Mouse (Mus musculus): ENCODE data around the gene Rgs8.

The Rgs8 gene

DNA sequence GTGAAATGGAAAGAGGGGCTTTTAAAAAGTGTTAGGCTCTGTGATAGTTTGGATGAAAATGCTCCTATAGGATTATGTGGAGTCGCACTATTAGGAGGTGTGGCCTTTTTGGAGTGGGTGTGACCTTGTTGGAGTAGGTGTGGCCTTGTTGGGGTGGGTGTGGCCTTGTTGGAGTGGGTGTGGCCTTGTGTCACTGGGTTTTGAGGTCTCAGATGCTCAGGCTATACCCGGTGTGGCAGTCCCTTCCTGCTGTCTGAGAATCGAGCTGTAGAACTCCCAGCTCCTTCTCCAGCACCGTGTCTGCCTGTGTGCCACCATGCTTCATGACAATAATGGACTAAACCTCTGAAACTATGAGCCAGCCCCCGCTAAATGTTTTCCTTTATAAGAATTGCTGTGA, 55.8 kb downstream of the Rgs8 start:
- DNase-seq (ENCODE audit: low read depth, low spot score), result no peak
- Histone ChIP-seq H3K27me3 (ENCODE audit: control insufficient read depth, insufficient read depth, low read length, poor library complexity, severe bottlenecking) (no peaks in the 10 kb centered on the region), H3K36me3 (ENCODE audit: control insufficient read depth, insufficient read depth, low read length, poor library complexity, severe bottlenecking) (no peaks in the 10 kb centered on the region)

DNA sequence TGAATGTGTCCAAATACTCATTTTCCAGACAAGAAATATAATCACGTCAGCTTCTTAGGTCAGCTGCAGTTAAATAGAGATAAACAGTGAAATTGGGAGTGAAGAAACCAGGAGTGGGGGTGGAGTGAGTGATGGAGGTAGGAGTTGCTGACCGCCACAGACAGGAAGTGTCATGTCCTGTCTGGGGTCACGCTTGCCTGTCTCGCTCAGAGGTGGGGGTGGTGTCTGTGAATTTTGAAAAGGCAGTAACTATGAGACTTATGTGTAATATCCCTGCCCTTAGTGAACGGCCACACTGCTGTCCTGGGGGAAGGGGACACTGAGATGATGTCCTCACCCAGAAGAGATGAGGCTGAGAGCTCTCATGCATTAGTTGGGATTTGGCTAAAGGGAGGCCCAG, 56.6 kb downstream of the Rgs8 start:
- peak; percentile 4 for DNase-seq (ENCODE audit: low read depth, low spot score)
- H3K36me3 ChIP-seq (ENCODE audit: control insufficient read depth, insufficient read depth, low read length, poor library complexity, severe bottlenecking), result no peaks in the 10 kb centered on the region
- no peaks in the 10 kb centered on the region for H3K27me3 ChIP-seq (ENCODE audit: control insufficient read depth, insufficient read depth, low read length, poor library complexity, severe bottlenecking)

DNA sequence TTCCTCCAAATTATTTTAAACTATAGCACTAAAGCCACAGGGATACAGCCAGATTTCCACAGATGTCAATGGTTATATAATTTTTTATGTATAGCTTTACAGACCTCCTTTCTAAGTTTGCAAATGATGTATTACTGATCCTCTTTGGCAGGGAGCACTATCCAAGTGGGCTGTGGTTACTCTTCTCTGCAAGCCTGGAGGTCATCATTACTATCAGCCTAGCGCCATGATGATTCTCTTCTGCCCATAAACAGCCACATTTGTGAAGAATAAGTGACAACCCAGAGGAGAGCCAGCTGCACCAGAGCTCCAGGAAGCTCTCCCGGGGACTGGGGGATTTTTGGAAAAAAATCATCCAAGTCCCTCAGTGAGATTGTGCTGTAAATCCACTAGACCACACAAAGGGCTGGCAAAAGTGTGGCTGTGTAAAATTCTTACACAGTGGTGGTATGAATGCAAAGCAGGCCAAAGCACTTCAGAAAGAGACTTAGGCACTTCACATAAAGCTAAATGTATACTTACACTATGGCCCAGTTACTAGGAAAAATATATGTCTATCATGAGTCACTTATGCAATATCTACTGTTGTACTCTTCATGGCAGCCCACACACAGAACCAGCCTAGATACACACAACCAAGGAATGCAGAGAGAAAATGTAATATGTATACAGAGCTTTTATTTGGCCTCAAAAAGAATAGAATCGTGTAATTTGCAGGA, 58.9 kb downstream of the Rgs8 start:
- DNase-seq (ENCODE audit: low read depth, low spot score), result no peak
- Histone ChIP-seq H3K36me3 (ENCODE audit: control insufficient read depth, insufficient read depth, low read length, poor library complexity, severe bottlenecking) (no peaks in the 10 kb centered on the region), H3K27me3 (ENCODE audit: control insufficient read depth, insufficient read depth, low read length, poor library complexity, severe bottlenecking) (no peaks in the 10 kb centered on the region)

DNA sequence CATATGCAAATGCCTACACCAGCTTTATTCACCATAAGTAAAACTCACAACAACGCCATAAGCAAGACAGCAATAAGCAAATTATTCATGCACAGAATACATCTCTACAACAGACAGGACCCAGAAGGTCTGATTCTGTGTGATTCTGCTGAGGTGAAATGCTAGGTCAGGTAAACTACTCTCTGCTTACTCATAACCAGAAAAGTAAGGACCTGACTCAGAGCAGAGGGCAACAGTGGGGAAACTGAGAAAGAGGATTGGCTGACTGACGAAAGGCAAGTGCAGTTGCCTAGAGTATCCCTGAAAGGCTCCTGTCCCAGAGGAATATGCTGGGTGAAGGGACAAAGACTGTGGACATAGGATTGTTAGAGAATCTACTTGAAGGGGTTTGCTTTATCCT, 59.8 kb downstream of the Rgs8 start:
- Histone ChIP-seq H3K36me3 (ENCODE audit: control insufficient read depth, insufficient read depth, low read length, poor library complexity, severe bottlenecking) (no peaks in the 10 kb centered on the region), H3K27me3 (ENCODE audit: control insufficient read depth, insufficient read depth, low read length, poor library complexity, severe bottlenecking) (no peaks in the 10 kb centered on the region)
- DNase-seq (ENCODE audit: low read depth, low spot score), result no peak

DNA sequence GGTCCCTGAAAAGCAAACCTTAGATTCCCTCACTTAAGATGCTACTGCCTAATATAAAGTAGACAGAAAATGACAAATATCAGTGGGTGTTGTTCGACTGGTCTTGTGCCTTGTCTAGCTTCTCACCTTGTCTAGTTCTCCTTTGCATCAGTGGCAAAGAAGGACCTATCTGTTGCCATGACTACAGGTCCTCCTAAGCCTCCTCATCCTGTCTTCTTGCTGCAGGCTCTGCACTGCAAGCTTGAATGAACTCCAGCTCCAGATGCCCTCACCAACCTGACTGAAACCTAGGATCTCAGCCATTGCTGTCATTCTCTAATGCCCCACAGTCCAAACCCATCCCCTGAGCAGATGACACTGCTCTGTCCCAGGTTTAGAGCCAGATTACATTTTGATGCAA, 65.2 kb downstream of the Rgs8 start:
- no peaks in the 10 kb centered on the region for H3K36me3 ChIP-seq (ENCODE audit: control insufficient read depth, insufficient read depth, low read length, poor library complexity, severe bottlenecking)
- DNase-seq (ENCODE audit: low read depth, low spot score), result no peak
- no peaks in the 10 kb centered on the region for H3K27me3 ChIP-seq (ENCODE audit: control insufficient read depth, insufficient read depth, low read length, poor library complexity, severe bottlenecking)

DNA sequence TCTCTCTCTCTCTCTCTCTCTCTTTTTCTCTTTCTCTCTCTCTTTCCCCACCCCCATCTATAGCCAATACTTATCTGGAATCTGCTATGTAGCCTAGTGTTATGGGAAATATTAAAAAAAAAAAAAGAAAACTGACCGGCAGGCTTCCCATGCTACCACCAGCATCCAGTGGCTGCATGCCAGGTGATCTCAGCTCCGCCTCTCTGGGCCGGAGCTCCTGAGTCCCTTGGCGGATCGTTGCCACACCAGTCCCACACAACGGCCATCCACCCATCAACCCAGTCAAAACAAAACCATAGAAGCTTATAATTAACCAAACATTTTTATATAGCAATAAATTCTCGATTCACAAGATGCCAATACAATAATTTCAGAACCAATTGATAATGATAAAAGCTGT, 68.1 kb downstream of the Rgs8 start:
- H3K27me3 ChIP-seq (ENCODE audit: control insufficient read depth, insufficient read depth, low read length, poor library complexity, severe bottlenecking), result no peaks in the 10 kb centered on the region
- H3K36me3 ChIP-seq (ENCODE audit: control insufficient read depth, insufficient read depth, low read length, poor library complexity, severe bottlenecking), result no peaks in the 10 kb centered on the region
- no peak for DNase-seq (ENCODE audit: low read depth, low spot score)

DNA sequence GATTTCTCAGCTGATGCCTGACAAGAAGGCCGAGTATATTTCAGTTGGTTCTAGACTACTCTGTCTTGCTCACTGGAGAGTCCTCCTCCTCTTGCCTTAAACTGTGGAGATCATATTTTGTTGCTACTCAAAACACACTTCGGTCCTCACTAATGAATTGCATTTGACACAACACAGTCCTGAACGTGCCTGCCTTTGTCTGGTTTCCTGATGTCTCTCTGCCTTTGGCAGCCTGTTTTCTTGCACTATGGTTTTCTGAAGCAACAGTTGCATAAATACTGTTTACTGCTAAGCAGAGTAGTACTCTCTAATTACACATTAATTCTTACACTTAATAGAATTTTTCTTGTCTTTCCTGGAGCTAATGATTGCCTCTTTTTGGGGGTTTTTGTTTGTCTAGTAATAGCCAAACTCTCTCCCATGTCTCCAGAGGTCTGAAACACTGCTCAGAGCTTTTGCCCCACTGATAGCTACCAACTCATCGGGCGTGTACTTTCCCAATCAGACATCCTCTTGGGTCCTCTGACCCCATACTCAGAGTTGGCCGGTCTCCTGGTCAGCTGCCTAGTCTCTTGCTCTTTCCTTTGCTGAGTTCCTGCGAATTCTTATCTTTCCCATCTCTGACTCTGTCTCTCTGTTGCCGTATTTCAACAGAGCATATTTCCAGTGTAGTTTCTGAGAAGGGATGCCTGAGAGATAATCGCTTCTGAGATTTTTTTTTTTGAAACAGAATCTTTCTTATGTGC, 68.9 kb downstream of the Rgs8 start:
- H3K36me3 ChIP-seq (ENCODE audit: control insufficient read depth, insufficient read depth, low read length, poor library complexity, severe bottlenecking), result no peaks in the 10 kb centered on the region
- H3K27me3 ChIP-seq (ENCODE audit: control insufficient read depth, insufficient read depth, low read length, poor library complexity, severe bottlenecking), result no peaks in the 10 kb centered on the region
- DNase-seq (ENCODE audit: low read depth, low spot score), result no peak

DNA sequence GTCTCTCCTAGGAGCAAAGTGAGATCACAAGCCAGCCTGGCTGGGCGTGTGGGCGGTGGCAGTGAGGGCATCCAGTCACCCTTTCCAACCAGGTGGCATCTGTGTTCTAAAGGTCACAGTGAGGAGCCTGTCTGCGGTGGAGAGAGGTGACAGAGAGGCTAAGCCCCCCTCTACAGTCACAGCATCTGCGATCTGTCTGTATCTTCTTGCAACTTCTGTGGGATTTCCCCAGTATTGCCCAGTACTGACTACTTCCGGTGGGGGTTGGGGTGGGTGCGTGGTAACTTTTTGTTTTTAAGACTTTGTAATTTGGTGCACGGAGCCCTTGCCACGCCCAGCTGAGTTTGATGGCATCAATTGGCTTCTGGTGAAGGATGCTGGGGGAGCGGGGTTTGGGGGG, 70.6 kb downstream of the Rgs8 start:
- no peaks in the 10 kb centered on the region for H3K27me3 ChIP-seq (ENCODE audit: control insufficient read depth, insufficient read depth, low read length, poor library complexity, severe bottlenecking)
- H3K36me3 ChIP-seq (ENCODE audit: control insufficient read depth, insufficient read depth, low read length, poor library complexity, severe bottlenecking), result no peaks in the 10 kb centered on the region
- DNase-seq (ENCODE audit: low read depth, low spot score), result no peak

DNA sequence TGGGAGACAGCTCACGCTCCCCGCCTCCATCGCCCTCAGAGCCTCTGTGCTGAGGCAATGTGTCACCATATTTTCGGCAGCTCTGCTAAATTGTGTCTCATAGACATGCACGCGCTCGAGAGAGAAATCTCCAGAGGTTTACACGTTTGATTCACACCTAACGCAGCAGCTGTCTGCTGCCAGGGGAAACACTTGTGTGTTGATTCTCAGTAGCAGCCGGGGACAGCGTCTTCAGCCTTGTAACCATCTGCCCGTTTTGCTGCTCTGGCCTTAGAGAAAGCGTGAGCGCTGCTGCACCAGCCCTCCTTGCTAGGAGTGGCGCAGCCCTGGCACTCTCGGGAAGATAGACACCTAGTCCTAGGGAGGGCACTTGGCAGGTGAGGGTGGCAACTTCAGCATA, 73.8 kb downstream of the Rgs8 start:
- Histone ChIP-seq H3K36me3 (ENCODE audit: control insufficient read depth, insufficient read depth, low read length, poor library complexity, severe bottlenecking) (no peaks in the 10 kb centered on the region), H3K27me3 (ENCODE audit: control insufficient read depth, insufficient read depth, low read length, poor library complexity, severe bottlenecking) (no peaks in the 10 kb centered on the region)
- DNase-seq (ENCODE audit: low read depth, low spot score), result no peak

DNA sequence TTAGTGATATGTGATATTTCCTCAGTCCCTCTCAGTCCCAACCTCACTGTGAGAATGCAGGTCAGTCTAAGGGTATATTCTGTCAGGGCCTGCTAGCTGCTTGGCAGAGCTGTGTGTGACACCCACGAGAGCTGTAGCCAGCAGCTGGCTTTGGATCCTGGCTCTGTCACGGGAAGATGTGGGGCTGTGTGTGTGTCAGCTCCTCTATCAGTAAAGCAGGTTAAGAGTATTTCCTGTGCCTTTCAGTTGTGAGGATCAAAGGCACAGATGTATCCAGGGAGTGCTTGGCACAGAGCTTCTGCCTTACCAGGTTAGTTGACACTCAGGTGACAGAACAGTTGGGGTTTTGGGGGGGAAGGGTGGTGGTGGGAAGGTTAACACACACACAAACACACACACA, 77.0 kb downstream of the Rgs8 start:
- no peak for DNase-seq (ENCODE audit: low read depth, low spot score)
- H3K27me3 ChIP-seq (ENCODE audit: control insufficient read depth, insufficient read depth, low read length, poor library complexity, severe bottlenecking), result no peaks in the 10 kb centered on the region
- H3K36me3 ChIP-seq (ENCODE audit: control insufficient read depth, insufficient read depth, low read length, poor library complexity, severe bottlenecking), result no peaks in the 10 kb centered on the region

DNA sequence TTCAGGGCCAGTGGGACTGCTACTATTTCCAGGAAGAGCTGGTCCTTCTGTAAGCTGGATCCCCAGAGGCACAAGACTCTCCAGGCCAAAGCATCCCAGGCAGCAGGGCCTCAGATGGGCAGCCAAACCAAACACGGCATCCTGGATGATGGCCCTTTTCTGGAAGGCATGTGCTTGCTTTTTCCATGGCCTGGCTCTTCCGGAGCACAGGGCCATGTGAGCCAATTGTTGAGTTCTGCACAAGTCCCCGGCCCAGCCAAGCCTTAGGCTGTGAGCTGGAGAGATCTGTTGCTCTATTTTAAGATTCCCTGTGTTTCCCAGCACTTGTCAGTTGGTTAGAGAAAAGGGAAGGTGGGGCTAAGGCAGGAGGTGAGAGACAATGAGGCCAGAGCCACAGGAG, 77.8 kb downstream of the Rgs8 start:
- Histone ChIP-seq H3K27me3 (ENCODE audit: control insufficient read depth, insufficient read depth, low read length, poor library complexity, severe bottlenecking) (no peaks in the 10 kb centered on the region), H3K36me3 (ENCODE audit: control insufficient read depth, insufficient read depth, low read length, poor library complexity, severe bottlenecking) (no peaks in the 10 kb centered on the region)
- no peak for DNase-seq (ENCODE audit: low read depth, low spot score)

DNA sequence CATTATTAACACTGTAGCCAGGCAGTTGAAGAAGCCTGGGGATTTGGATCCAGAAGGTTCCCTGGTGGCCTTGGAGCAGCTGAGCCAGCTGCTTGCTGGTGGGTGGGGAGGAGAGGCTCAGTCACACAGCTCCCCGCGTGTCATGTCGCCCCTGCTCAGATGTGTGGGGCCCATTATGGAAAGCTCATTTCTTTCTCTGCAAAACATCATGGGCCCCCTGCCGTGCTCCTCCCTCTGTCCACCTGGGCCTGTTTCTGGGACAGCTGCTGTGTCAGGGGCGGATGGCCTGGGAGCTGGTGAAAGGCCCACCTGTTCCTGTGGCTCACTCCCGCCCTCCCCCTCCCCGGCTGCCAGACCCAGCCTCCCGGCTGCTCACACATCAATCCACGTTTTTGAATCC, 80.4 kb downstream of the Rgs8 start:
- DNase-seq (ENCODE audit: low read depth, low spot score), result no peak
- Histone ChIP-seq H3K27me3 (ENCODE audit: control insufficient read depth, insufficient read depth, low read length, poor library complexity, severe bottlenecking) (no peaks in the 10 kb centered on the region), H3K36me3 (ENCODE audit: control insufficient read depth, insufficient read depth, low read length, poor library complexity, severe bottlenecking) (no peaks in the 10 kb centered on the region)

DNA sequence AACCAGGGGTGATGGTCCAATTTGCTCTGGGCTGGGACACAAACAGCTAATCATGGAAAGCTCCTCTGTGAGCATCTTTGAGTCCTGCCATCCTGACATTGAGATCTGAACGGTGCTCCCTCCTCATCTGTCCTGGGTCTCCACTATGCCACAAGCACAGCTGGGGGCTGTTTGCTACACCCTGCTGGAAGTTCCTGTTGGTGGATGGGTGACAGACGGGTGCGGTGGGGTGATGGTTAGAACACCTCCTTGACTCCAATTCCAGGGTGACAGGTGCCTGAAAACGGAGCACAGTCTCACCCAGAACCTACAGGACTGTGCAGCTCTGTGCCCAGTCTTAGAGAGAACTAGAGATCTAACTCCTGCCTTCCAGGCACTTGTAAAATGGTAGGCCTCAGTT, 82.0 kb downstream of the Rgs8 start:
- DNase-seq (ENCODE audit: low read depth, low spot score), result no peak
- no peaks in the 10 kb centered on the region for H3K36me3 ChIP-seq (ENCODE audit: control insufficient read depth, insufficient read depth, low read length, poor library complexity, severe bottlenecking)
- H3K27me3 ChIP-seq (ENCODE audit: control insufficient read depth, insufficient read depth, low read length, poor library complexity, severe bottlenecking), result no peaks in the 10 kb centered on the region

DNA sequence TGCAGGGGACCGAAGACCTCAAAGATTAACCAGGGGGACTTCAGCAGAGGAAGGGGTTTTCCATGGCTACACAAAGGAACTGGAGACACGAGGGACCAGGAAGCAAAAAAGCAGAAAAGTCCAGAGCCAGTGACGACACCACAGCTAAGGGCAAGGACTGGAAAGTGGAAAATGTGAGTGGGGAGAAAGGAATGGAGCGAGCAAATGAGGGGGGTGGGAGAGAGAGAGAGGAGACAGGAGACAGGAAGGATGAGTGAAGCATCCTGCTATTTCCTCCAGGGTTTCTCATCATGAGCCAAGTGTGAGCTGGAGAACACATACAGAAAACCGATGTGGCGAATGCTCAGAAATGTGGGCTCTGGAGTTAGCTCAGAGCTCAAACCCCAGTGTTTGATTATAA, 83.3 kb downstream of the Rgs8 start:
- no peak for DNase-seq (ENCODE audit: low read depth, low spot score)
- no peaks in the 10 kb centered on the region for H3K27me3 ChIP-seq (ENCODE audit: control insufficient read depth, insufficient read depth, low read length, poor library complexity, severe bottlenecking)
- H3K36me3 ChIP-seq (ENCODE audit: control insufficient read depth, insufficient read depth, low read length, poor library complexity, severe bottlenecking), result no peaks in the 10 kb centered on the region

DNA sequence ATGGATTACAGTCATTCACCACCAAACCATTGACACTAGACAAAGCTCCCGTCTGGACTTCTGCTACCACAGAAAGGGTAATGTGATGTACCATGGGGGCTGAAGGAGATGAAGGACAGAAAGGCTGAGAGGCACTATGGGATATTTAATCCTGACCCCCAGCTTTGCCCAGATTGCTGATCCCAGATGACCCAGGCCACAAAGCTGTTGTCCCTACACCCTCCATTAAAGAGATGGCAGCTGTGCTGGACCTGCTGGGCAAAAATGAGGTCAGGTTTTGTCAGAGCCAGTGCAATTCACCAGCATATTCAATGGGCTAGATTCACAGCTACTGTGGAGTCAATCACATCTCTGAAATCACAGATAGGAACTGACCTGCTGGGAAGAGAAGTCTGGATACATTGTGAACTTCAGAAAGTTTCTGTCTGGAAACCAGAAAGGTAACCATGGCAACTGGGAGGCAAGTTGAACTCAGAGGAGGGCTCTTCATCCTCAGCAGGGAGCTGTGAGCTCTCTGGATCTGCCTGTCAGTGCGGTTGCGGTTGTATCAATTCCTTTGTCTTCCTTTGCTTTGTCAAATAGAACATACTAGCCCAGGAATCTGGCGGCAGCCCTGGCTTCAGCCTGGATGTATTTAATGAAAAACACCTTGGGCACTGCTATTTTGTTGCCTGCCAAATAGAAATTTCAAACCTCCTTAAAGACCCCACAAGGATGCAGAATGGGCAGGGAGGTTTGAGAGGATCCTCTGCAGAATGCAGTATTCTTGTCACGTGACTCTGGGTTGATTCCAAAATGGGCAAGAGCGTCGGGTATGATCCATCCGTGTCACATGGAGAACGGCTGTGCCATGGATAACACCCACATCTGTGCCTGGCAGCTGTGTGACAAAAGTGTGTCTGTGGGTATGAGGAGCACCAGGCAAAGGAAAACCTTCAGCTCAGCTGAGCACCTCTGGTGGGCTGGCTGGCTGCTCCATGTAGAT, 84.6 kb downstream of the Rgs8 start:
- no peak for DNase-seq (ENCODE audit: low read depth, low spot score)
- Histone ChIP-seq H3K27me3 (ENCODE audit: control insufficient read depth, insufficient read depth, low read length, poor library complexity, severe bottlenecking) (no peaks in the 10 kb centered on the region), H3K36me3 (ENCODE audit: control insufficient read depth, insufficient read depth, low read length, poor library complexity, severe bottlenecking) (no peaks in the 10 kb centered on the region)

Data from splenic B cell, adult 2 months (primary cell).